Mouse (Mus musculus): ENCODE measurements around the gene Shisal1.

DNA sequence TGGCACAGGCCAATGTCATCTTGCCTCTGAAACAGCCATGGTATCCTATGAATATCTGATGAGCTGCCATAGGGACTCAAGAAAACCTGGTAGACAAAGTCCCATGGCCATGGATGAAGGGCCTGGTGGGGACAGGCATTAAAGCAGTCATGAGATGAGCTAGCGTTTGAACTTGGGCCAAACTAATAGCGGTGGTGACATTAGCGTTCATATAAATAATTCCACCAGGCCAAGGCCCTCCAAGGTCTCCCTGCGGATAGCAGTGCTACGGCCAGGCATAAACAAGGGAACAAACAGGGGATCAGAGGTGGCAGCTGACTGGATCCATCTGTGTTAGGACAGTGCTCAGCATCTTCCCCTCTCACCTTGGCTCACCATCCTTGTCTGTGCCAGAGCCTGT is 21.2 kb downstream of the Shisal1 start:
- no peak for TF ChIP-seq CTCF (IDR thresholded peaks at IDR 0.05; ENCODE audit: low read depth)
- no peak for TF ChIP-seq EP300 (IDR thresholded peaks at IDR 0.05; ENCODE audit: low read depth)
